Mouse (Mus musculus): Measurements from ENCODE around the gene Wscd2. TPM values are rescaled to one million over a fixed set of nuclear protein-coding genes. Genes with fewer than 3 reads are reported as not detected.
A peak's percentile ranks its signal among the peaks of the same experiment; 100 is the strongest.

Wscd2 gene
- not detected in 2 replicates for total RNA-seq (2015)
- total RNA-seq (2017): not detected in 2 replicates

DNA sequence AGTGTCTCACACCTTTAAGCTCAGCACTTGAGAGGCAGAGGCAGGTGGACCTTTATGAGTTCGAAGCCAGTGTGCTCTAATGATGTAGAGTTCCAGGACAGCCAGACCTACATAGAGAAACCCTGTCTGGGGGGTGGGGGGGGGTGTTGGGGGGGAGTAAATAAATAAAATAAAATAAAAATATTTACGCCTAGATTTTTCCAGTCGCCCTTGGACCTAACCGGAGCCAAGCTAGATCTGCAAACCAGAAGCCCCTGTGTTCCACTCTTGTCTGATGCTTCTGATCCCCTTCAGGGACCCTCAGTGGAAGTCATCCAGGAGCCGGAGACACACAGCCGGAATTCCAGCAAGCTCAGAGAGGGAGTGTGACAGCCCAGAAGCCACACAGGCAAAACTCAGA, at the start of gene Wscd2:
TSS of gene Wscd2 (plus strand) at position 301 of the 400 bp plus-strand sequence.
- no peak for ATAC-seq (replicated peaks; ENCODE audit: poor library complexity)

DNA sequence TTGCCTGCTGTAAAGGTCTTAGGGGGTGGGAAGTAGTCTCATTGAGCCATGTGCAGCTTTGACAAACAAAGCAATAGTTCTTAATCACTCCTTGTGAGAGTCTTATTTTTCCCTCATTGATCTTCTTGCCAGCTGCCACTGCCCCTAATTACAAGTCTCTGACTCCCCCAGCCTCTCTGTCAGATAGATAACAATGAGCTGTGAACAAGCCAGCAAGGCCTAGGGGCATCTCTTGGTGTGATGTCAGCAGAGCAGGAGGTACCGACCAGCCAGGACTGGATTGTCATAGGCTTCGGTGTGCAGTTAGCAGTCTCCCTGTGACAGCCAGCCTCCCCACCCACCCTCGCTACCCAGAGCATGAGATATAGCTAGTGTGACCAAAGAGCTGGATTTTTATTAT, 48.0 kb upstream of the Wscd2 start:
- no peak for ATAC-seq (replicated peaks; ENCODE audit: poor library complexity)

DNA sequence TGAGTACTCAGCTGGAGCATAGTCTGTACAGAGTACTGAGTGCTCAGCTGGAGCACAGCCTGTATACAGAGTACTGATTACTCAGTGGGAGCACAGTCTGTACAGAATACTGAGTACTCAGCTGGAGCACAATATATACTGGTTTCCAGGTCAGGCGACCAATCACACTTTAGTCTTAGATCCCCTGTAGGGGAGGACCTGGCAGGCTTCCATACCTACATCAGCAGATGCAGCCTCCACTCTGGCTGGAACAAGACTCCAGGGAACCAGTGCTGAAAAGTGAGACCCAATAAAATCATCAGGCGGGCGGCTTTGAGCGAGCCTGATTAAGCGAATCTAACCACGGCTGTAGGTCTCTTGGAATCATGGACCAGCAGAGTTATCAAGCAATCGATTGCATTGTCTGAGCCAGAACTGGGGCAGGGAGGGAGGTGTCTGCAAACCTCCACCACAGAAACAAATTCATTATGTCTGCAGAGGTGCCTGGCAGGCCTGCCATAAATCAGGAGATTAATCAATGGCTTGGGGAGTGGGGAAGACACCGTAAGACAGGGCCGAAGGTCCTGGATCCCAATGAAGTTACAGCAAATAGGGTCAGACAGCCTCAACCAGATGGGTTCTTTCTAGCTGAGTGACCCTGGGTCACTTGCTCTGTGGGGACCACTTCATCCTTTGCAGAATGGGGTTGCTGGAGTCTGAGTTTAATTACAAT, 42.0 kb upstream of the Wscd2 start:
- ATAC-seq (replicated peaks; ENCODE audit: poor library complexity): no peak

DNA sequence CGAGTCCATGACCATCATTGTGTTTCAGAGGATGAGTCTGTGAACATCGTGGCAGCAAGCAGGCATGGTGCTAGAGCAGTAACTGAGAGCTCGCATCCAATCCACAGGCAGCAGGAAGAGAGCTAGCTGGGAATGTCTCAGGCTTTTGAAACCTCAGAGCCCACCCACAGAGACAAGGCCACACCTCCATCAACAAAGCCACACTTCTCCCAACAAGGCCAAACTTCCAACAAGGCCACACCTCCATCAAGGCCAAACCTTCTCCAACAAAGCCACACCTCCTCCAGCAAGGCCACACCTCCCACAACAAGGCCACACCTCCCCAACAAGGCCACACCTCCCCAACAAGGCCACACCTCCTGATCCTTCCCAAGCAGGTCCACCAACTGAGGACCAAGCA, 40.8 kb upstream of the Wscd2 start:
- no peak for ATAC-seq (replicated peaks; ENCODE audit: poor library complexity)

DNA sequence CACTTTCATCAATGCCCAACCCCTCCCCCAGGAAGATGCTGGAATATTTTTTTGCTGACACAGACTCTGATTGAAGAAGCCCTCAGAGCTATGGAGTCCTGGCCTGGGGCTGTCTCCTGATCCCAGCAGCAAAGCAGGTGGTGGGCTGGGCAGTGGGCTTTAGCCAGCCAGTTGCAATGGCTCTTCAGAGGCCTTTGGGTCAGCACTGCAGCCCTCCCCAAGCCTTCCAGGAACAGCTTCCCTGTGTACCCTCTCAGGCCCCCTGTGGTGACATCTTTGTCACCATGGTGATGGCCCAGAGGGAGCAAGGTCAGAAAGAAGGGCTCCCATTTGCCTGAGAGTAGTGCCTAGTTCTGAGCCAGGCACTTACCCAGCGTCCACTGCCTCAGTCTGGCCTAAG, 37.4 kb upstream of the Wscd2 start:
- ATAC-seq (replicated peaks; ENCODE audit: poor library complexity): no peak

DNA sequence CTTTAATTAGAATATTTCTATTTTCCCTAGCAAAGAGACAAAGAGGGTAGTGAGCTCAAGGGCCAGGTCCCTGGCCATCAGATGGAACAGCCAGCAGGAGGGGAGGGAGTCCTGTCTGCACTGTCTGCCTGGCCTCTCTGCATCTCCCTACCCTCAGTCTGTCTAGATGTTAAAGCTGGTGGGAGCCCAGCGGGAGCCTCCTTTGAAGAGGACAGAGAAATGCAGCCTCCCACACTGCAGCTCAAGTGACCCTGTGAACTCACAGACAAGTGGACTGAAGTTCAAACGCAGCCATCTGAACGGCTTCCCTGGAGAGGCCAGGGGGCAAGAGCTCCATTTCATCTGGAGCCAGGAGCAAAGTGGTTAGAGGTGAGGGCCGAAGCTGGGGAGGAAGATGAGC, 36.8 kb upstream of the Wscd2 start:
- no peak for ATAC-seq (replicated peaks; ENCODE audit: poor library complexity)

DNA sequence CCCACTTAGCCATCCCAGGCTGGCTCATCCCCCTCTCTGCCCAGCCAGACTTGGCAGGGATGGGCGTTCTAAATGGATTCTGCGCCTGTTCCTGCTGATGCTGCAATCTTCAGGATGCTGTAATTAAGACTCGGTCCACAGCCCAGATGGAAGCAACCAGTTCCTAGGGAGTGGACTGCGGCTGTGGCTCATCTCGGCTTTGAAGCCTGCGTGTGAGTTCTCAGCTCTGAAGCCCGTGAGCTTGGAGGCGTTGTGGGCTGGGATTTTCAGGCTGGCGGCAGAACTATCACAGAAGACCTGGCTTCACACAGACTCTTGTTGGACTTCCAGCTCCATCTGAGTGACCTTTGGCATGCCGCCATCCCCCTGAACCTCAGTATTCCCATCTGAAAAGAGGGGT, 34.1 kb upstream of the Wscd2 start:
- no peak for ATAC-seq (replicated peaks; ENCODE audit: poor library complexity)

DNA sequence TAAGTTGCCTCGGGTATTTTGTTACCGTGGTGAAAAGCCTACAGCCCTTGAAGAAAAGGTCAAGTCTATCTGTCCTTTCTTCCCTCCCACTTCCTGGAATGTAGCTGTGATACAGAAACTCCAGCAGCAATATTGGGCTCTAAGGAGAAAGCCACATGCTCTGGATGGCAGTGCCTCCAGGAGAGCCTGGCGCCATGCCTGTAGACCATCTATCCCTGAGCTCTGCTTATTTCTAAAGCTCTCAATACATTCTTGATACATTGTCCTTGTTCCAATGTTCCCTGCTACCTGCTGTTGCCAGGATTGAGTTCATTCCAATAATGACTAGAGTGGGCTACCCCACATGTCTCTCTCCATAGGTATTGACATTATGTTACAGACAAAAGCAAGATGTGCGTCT, 33.4 kb upstream of the Wscd2 start:
- no peak for ATAC-seq (replicated peaks; ENCODE audit: poor library complexity)

DNA sequence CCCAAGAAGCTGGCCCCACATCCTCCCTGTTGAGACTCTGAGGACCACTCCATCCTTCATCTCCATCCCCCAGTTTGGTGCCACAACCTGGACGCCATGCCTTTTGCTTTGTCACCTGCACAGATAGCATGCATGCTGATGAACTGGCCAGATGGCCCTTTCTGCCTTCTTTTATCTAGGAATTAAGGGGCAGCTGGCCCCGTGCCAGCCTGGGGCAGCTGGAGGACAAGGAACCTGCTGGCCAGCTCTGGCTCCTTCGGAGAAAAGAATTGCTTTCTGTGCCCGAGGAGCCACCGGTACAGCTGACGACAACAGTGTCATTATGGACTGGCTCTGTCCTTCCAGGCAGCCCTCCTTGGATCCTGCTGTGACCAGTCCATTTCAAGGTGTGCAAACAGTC, 32.9 kb upstream of the Wscd2 start:
- no peak for ATAC-seq (replicated peaks; ENCODE audit: poor library complexity)

DNA sequence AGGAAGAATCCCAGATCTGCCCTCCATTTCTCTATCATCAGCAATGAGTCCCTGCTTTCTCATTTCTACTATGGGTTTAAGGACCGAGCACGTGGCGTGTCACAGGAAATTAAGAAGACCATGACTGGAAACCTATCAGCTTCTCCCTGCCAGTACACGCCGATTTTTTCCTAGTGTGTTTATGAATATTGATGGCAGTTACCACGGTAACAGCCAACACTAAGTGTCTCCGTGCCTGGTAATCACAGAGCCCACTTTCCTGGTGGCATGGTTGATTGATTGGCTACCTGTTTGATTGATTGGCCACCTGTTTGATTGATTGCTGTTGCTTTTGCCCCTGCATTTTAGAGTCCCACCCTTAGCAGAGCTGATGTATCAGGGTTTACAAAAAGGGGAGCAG, 30.2 kb upstream of the Wscd2 start:
- no peak for ATAC-seq (replicated peaks; ENCODE audit: poor library complexity)

DNA sequence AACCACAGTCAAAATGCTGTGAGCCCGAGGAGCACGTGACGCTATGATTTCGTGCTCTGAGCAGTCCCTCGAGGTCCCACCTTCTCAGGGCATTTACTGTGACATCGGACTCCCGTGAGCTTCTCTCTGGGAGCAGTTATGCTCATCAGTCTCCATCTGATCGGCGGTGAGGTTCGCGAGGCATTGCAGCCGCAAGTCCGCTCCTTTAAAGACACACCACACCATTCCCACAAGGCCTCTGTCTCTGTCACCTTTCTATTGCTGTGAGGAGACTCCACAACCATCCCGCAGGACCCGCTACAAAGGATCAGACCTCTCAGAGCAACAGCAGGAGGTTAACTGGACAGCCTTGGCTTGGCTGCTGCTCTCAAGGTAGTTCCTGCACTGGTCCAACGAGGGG, 28.6 kb upstream of the Wscd2 start:
- ATAC-seq (replicated peaks; ENCODE audit: poor library complexity): no peak

DNA sequence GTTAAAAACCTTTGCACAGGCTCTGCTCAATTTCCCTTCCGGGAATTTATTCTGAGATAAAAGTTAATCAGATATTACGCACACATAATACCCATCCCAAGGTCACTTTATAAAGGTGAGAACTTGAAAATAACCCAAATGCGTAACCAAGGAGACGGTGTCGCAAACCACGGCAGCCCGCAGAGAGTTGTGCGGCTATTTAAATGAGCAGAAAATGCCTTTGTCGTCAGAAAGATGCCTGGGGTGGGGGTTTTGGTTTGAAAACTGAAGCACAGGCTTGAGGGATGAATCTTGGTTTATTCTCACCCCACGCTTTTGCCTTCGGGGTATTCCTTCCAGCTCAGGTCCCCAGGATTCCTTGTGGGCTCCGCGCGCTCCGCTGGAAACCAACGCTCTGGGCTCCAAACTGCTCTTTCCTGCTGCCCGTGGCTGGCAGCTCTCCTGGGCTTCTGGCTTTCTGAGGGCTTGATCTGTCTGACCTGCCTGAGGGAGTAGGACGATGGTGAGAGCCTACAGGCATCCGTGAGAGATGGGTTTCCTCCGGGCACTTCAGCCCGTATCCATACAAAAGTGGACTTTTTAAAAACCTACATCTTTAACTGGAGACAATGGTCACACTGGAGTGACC, 28.0 kb upstream of the Wscd2 start:
- no peak for ATAC-seq (replicated peaks; ENCODE audit: poor library complexity)

DNA sequence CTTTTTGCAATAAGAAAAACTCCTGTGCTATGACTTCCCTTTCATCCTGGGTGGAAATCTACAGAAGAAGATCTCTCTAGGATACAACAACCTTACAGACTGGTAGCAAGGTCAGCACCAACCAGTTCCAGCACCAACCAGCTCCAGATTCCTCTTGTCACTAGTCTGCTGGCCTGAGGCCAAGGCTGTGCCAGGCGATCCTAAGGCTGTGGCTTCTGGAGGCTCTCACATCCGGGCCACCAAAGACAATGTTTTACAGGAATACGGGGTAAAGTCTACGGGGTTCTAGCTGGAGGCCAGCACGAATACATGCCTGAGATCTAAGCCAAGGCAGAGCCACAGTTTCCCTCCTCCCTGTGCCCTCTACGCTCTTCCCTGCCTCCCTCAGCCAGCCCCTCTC, 25.4 kb upstream of the Wscd2 start:
- ATAC-seq (replicated peaks; ENCODE audit: poor library complexity): no peak

DNA sequence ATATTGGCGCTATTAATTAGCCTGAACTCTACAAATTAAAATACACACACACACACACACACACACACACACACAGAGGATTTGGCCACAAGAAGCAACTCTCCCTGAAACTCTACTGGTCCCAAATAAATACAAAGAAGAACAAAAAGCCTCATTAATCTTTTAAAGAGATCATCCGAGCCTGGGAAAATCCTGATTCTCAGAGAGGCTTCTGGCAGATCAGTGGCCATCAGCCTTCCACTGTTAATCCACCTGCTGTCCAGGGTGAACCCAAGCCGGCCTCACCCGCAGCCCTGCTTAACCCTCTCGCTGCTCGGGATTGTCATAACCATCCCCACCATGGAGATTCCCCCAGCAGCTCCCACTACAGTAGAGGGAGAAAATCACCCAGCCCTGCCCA, 23.6 kb upstream of the Wscd2 start:
- no peak for ATAC-seq (replicated peaks; ENCODE audit: poor library complexity)

DNA sequence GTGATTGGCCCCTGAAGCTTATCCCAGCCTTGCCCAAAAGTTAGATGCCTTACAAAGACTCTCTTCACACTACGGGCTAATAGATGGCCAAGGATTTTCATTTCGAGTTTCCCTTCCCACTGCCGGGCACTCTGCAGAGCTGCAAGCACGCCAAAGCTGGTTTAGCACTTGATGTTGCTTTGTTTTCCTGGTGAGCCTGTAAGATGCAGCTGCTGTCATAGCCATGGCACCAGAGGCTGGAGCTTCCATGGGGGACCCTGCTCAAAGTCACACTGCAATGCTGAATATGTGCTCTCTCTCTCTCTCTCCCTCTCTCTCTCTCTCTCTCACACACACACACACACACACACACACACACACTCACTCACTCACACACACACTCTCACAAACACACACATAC, 23.1 kb upstream of the Wscd2 start:
- no peak for ATAC-seq (replicated peaks; ENCODE audit: poor library complexity)

DNA sequence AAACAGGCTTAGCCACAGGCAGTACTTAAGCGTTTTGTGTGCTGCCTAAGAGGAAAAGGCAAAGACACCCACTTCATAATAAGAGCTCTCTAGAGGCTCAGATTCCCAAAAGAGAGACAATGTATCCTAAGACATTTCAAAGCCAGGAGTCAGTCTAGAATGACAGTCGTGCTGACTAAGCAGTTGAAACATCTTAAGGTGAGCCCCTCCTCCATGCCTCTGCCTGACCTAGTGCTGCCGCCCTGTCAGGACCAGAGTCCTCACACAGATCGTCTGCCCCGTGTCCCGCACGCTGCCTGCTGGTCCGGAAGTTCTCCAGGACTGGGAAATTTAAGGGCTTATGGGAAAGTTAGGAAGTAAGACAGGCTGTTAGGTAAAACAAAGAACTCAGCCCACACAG, 22.4 kb upstream of the Wscd2 start:
- ATAC-seq (replicated peaks; ENCODE audit: poor library complexity): no peak

DNA sequence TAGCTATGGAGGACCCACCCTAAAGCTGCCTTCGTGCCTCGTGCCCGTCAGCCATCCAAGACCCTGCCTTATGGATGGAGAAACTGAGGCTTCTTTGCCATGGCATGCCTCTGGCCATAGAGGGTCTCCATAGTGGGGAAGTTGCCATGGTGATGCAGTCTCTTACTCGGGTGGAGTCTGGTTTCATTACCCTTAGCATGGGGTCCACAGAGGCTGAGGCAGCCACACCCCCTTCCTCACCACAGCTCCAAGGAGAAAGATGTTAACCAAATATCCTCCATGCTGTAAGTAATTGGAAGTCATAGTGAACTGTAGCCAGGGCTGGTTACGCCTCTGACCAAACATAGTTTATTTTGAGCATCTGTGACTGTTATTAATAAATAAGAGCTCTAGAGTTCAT, 21.5 kb upstream of the Wscd2 start:
- ATAC-seq (replicated peaks; ENCODE audit: poor library complexity): no peak

DNA sequence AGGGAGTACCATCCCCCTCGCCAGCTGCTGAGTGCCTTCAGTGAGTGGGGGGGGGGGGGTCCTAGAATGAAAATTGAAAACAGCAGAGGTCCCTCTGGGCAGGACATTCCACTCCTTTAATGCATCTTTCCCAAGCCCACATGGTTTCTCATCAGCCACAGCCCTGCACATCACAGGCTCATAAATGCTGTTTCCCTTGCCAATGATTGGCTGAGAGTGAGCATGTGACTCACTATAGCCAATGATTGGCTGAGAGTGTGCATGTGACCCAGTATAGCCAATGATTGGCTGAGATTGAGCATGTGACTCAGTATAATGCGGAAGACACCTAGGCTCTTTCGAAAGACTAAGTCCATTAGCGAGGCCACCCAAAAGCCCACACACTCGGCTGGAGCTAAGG, 20.9 kb upstream of the Wscd2 start:
- no peak for ATAC-seq (replicated peaks; ENCODE audit: poor library complexity)

DNA sequence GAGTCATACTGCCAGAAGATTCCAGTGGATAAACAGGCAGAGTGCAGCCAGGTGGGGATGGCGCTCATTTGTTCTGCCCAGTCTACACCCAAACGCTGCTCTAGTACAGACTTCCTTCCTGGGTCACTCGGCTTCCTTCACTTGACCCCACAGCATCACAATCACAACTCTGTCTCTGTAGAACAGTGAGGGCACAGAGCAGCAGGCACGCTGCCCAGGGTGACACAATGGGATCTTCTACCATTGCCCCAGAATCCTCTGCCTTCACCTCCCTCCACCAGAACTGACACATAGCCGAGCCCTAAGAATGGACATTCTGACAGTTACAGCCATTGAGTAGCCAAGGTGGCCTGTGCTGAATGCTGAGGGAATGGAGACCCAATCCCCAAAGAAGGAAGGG, 20.3 kb upstream of the Wscd2 start:
- no peak for ATAC-seq (replicated peaks; ENCODE audit: poor library complexity)

DNA sequence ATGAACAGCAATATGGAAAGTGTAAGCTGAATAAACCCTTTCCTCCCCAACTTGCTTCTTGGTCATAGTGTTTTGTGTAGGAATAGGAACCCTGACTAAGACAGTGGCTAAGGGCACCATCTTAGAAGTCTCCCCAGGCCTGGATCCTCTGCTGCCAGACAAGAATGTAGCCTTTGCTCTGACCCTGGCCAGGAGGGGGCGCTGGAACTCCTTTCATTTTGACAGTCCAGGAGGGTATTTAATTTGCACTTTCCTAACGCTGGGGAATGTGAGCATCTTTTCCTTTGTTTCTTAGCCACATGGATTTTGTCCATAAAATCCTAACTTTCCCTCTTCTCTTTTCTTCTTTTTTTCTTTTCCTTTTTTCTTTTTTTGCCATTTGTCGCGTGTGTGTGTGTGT, 18.7 kb upstream of the Wscd2 start:
- ATAC-seq (replicated peaks; ENCODE audit: poor library complexity): peak; percentile 65; the same call in 1 of the 2 replicates

DNA sequence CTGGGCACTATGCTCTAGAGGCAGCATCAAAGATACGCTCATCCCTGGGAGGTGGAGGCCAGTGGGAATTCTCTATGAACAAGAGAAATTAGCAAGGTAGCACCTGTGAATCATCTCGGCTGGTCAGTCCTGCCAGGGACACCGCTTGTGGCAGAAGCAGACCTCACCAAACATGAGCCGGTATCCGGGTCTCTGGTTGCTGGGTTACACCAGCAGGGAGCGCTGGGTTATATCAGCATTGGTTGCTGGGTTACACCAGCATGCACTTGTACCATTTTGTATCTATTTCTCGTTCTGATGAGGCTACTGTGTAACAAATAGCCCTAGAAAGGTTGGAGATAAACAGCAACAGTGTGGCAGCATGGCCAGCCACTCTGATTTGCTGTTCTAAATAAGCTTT, 17.8 kb upstream of the Wscd2 start:
- no peak for ATAC-seq (replicated peaks; ENCODE audit: poor library complexity)

DNA sequence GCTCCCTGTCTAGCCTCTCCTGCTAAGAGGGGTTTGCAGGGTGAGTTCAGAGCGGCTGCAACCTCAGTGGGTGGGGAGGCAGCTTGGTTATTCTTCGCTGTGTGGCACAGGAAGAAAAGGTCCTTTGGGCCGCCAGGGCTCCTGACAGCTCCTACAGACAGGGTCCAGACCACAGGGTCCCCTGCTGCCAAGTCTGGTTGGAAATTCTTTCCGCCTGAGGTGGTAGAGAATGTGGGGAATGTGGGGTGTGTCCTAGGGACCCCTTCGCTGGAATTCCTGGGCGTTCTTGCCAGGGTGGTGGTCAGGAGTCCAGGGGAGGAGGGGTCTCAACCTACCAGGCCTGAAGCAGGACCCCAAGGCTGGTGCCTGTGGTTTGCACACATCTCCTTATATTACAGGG, 13.3 kb upstream of the Wscd2 start:
- ATAC-seq (replicated peaks; ENCODE audit: poor library complexity): no peak

DNA sequence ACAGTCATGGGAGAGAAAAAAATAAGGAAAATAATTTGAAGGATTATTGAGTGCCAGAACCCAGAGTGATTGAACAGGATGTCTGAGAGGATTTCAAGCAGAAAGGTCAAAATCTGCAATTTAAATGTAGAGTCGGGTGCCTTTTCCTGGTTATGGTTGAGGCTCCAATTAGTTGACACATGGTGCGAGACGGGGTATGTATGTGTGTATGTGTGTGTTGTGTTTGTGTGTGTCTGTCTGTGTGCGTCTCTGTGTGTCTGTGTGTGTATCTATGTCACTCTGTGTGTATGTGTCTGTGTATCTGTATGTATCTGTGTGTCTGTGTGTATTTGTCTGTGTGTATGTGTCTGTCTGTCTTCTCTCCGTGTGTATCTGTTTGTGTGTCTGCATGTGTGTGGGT, 11.1 kb upstream of the Wscd2 start:
- ATAC-seq (replicated peaks; ENCODE audit: poor library complexity): no peak
